Mouse (Mus musculus): ENCODE data around the gene Unk.

GRCm38 (mm10) chr11:116053510-116054229 is 23.5 kb downstream of the Unk start:
- TF ChIP-seq CTCF (IDR thresholded peaks at IDR 0.05; ENCODE audit: insufficient read depth, low read length) (no peak), POLR2A (IDR thresholded peaks at IDR 0.05; ENCODE audit: borderline replicate concordance, extremely low read depth, low read depth, low read length) (no peak)

Measured in lung, adult 2 months (tissue).